Mouse (Mus musculus) cortical plate, adult 2 months (tissue): ENCODE measurements at regions not wholly inside any gene's neighbourhood (a gene's known extent, or its start where the extent isn't known, plus 50 kb on each side); places are given as distances from the start of the nearest gene placed in this dataset.

ENCODE experiments used
- H3K27ac ChIP-seq: fragments of 200-500 bp; 2 replicates; pipeline ENCODE4 v1.5.1; 2012; ENCODE audit warnings: low read length, control low read depth, inconsistent platforms; ENCODE audit not compliant: insufficient read depth
- H3K4me1 ChIP-seq: fragments of 200-500 bp; 2 replicates; pipeline ENCODE4 v1.6.1; 2011; ENCODE audit warnings: low read length; ENCODE audit not compliant: control insufficient read depth, insufficient read depth
- H3K4me3 ChIP-seq: fragments of 200-500 bp; 2 replicates; pipeline ENCODE4 v1.5.1; 2011; ENCODE audit warnings: mild to moderate bottlenecking, low read length, control low read depth; ENCODE audit not compliant: insufficient read depth
- CTCF ChIP-seq: fragments of 200-500 bp; IDR thresholded peaks from 2 replicates; pipeline ENCODE4 v1.5.1; 2011; ENCODE audit warnings: mild to moderate bottlenecking, control low read depth, low read length; ENCODE audit not compliant: insufficient read depth; ENCODE audit errors: extremely low read depth
- POLR2A ChIP-seq: fragments of 200-500 bp; IDR thresholded peaks from 2 replicates; pipeline ENCODE4 v1.6.1; 2011; ENCODE audit warnings: mild to moderate bottlenecking, low read length, control low read depth; ENCODE audit not compliant: insufficient read depth; ENCODE audit errors: extremely low read depth

GRCm38 (mm10) chr2:108690091-108690490 lies 590.4 kb upstream of the Kif18a start:
- Histone ChIP-seq H3K27ac (no peak overlapping the region), H3K4me3 (no peak overlapping the region), H3K4me1 (no peaks in the 10 kb centered on the region)
- TF ChIP-seq CTCF (peak; percentile 60), POLR2A (no peak)

GRCm38 (mm10) chr2:108691156-108692007 lies 589.2 kb upstream of the Kif18a start:
- no peak overlapping the region for H3K27ac ChIP-seq
- no peak for TF ChIP-seq CTCF
- no peak for TF ChIP-seq POLR2A
- no peak overlapping the region for H3K4me3 ChIP-seq
- no peaks in the 10 kb centered on the region for H3K4me1 ChIP-seq

- no peak overlapping the region for H3K27ac ChIP-seq
- TF ChIP-seq CTCF = no peak
- TF ChIP-seq POLR2A = no peak
- 0 out of 2 replicates have a peak, but pooled peaks cover 1% of the 10 kb centered on the region for H3K4me1 ChIP-seq
- no peak overlapping the region for H3K4me3 ChIP-seq
These were observed 579.2 kb upstream of the Kif18a start for GRCm38 (mm10) chr2:108701308-108701707.

GRCm38 (mm10) chr2:108707856-108708855 lies 572.4 kb upstream of the Kif18a start:
- Histone ChIP-seq H3K27ac (no peak overlapping the region), H3K4me3 (no peak overlapping the region), H3K4me1 (no peaks in the 10 kb centered on the region)
- TF ChIP-seq POLR2A (no peak), CTCF (no peak)

- H3K27ac ChIP-seq = no peak overlapping the region
- H3K4me3 ChIP-seq = no peak overlapping the region
- no peak for TF ChIP-seq POLR2A
- TF ChIP-seq CTCF = no peak
- H3K4me1 ChIP-seq = no peaks in the 10 kb centered on the region
These were observed 538.5 kb upstream of the Kif18a start for GRCm38 (mm10) chr2:108742079-108742478.

GRCm38 (mm10) chr2:108743511-108743910 lies 537.0 kb upstream of the Kif18a start:
- Histone ChIP-seq H3K4me1 (no peaks in the 10 kb centered on the region), H3K4me3 (no peak overlapping the region), H3K27ac (no peak overlapping the region)
- no peak for TF ChIP-seq POLR2A
- no peak for TF ChIP-seq CTCF

GRCm38 (mm10) chr2:108744797-108745196 lies 535.7 kb upstream of the Kif18a start:
- no peak for TF ChIP-seq CTCF
- TF ChIP-seq POLR2A = no peak
- H3K4me3 ChIP-seq = no peak overlapping the region
- no peaks in the 10 kb centered on the region for H3K4me1 ChIP-seq
- no peak overlapping the region for H3K27ac ChIP-seq

GRCm38 (mm10) chr2:108753494-108754225 lies 526.9 kb upstream of the Kif18a start:
- Histone ChIP-seq H3K4me3 (no peak overlapping the region), H3K4me1 (no peaks in the 10 kb centered on the region), H3K27ac (no peak overlapping the region)
- no peak for TF ChIP-seq CTCF
- no peak for TF ChIP-seq POLR2A

- no peak for TF ChIP-seq CTCF
- Histone ChIP-seq H3K4me3 (no peak overlapping the region), H3K4me1 (no peaks in the 10 kb centered on the region), H3K27ac (no peak overlapping the region)
These were observed 524.7 kb upstream of the Kif18a start for GRCm38 (mm10) chr2:108755821-108756220.
